Comparison of ENCODE assay signal across 10 mouse cellular contexts in the genomic region with DNA sequence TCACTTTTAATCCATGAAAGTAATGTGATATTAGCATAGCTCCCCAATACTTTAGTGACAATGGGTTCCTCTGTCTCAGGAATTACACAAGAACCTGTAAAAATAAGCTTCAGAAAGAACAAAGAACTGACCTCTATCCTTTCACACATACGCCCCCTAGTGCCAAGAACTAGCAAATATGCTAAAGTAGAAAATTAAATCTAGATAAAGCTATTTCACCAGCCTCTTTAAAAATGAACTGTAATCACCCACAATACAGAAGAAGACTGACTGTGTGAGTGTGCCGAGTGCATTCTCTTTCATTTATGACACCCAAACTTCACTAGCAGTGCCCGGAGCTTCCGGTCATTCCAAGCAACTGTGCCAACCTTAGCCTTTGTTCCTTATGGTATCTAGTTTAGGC. TPM values are rescaled to one million over a fixed set of nuclear protein-coding genes. Genes with fewer than 3 reads are reported as not detected.
DNase-seq lines count a peak whose midpoint lies in the region; ATAC-seq and TF ChIP-seq lines count a peak whose summit lies in the region.
"Had no signal": no experiment of that assay in that cellular context is flagged by ENCODE, and none has a peak within 500 bp of the region (broad histone marks: within the 10 kb centered on the region; RNA-seq: fewer than 3 reads in every experiment).

No protein-coding gene starts in this region.

- H3K4me1 ChIP-seq in hindbrain, postnatal 0 days (ENCODE audit: insufficient read depth, low read length) = no peaks in the 10 kb centered on the region
- no peaks in the 10 kb centered on the region for H3K4me1 ChIP-seq in midbrain, embryonic 15.5 days
- H3K4me1 ChIP-seq: heart, embryonic 13.5 days had no signal

- no peak overlapping the region for H3K9ac ChIP-seq in hindbrain, postnatal 0 days (replicated peaks; ENCODE audit: low read length)
- no peak overlapping the region for H3K9ac ChIP-seq in midbrain, embryonic 15.5 days
- H3K9ac ChIP-seq: heart, embryonic 13.5 days had no signal

- no peak overlapping the region for H3K4me2 ChIP-seq in hindbrain, postnatal 0 days (ENCODE audit: low read depth, low read length)
- H3K4me2 ChIP-seq in midbrain, embryonic 15.5 days = no peak overlapping the region
- H3K4me2 ChIP-seq: heart, embryonic 13.5 days had no signal

- no peak overlapping the region for H3K27ac ChIP-seq in hindbrain, postnatal 0 days
- 0 out of 2 replicates have a peak overlapping the region, but pooled peaks have one; percentile 12 for H3K27ac ChIP-seq in midbrain, embryonic 15.5 days
- H3K27ac ChIP-seq: heart, embryonic 13.5 days had no signal

- H3K4me3 ChIP-seq in hindbrain, postnatal 0 days (ENCODE audit: low read length) = no peak overlapping the region
- no peak overlapping the region for H3K4me3 ChIP-seq in midbrain, embryonic 15.5 days
- H3K4me3 ChIP-seq: heart, embryonic 13.5 days; myocyte had no signal

- peak; percentile 10 for DNase-seq in gastrocnemius, adult 18-20 months (ENCODE audit: low spot score)
- DNase-seq in gastrocnemius, postnatal 25 days = no peak
- DNase-seq in right cerebral cortex, postnatal 4 days = peak; percentile 23
- DNase-seq in right cerebral cortex, postnatal 25 days = no peak
- DNase-seq in hindbrain, postnatal 0 days (ENCODE audit: low spot score) = peak; percentile 83
- DNase-seq in yolk sac, embryonic 10.5 days (ENCODE audit: low spot score) = no peak

- peak; percentile 94 for ATAC-seq in common myeloid progenitor, adult 5-6 weeks (replicated peaks; ENCODE audit: low read depth, poor library complexity, severe bottlenecking)
- peak; percentile 64 for ATAC-seq in hindbrain, postnatal 0 days
- ATAC-seq in midbrain, embryonic 15.5 days (replicated peaks) = peak; percentile 81

- peak; percentile 75 for TF ChIP-seq CTCF in hindbrain, postnatal 0 days (IDR thresholded peaks at IDR 0.05; ENCODE audit: low read depth)

- no peaks in the 10 kb centered on the region for H3K9me3 ChIP-seq in hindbrain, postnatal 0 days (ENCODE audit: low read length)
- no peaks in the 10 kb centered on the region for H3K9me3 ChIP-seq in midbrain, embryonic 15.5 days
- H3K9me3 ChIP-seq: heart, embryonic 13.5 days had no signal

- H3K36me3 ChIP-seq in hindbrain, postnatal 0 days (ENCODE audit: insufficient read depth, low read length) = no peaks in the 10 kb centered on the region
- H3K36me3 ChIP-seq in midbrain, embryonic 15.5 days (replicated peaks) = no peaks in the 10 kb centered on the region
- H3K36me3 ChIP-seq: heart, embryonic 13.5 days had no signal

- no peaks in the 10 kb centered on the region for H3K27me3 ChIP-seq in hindbrain, postnatal 0 days (ENCODE audit: insufficient read depth, low read length)
- no peaks in the 10 kb centered on the region for H3K27me3 ChIP-seq in midbrain, embryonic 15.5 days (replicated peaks)
- H3K27me3 ChIP-seq: heart, embryonic 13.5 days had no signal

- WGBS in hindbrain, postnatal 0 days = 59% methylated on average over 4 of the region's 4 CpGs
- WGBS in midbrain, embryonic 15.5 days = 55% methylated on average over 4 of the region's 4 CpGs

RNA-seq across cellular contexts. Expression of a gene that starts 10.0 kb away (rescaled TPM):
- 10 to 100 TPM; 19.7 to 20.2 TPM for total RNA-seq in gastrocnemius, adult 18-20 months (2021)
- total RNA-seq in gastrocnemius, postnatal 25 days (2021) = 10 to 100 TPM; 16.4 to 16.7 TPM
- 30.3 and 34.0 TPM in 2 replicates for total RNA-seq in common myeloid progenitor, adult 5-6 weeks (2017)
- total RNA-seq in hindbrain, postnatal 0 days (2014; rRNA removed) = 17.5 and 33.2 TPM in 2 replicates
- 53.5 and 62.3 TPM in 2 replicates for polyA plus RNA-seq in hindbrain, postnatal 0 days (2015; fragmentation: Nextera tagmentation; extraction: Ambion mirVana)
- 57.5 and 57.9 TPM in 2 replicates for polyA plus RNA-seq in midbrain, embryonic 15.5 days (2015; fragmentation: Nextera tagmentation; extraction: Ambion mirVana)

Comparison
In these comparisons a context has a peak if more than half of its experiments do, and no peak if none do; other contexts are left out.
1. DNase-seq: peak in gastrocnemius, adult 18-20 months (single experiment), right cerebral cortex, postnatal 4 days (single experiment) and hindbrain, postnatal 0 days (single experiment); none in gastrocnemius, postnatal 25 days (single experiment), right cerebral cortex, postnatal 25 days (single experiment) and yolk sac, embryonic 10.5 days (single experiment).
2. Peak in every context shown above with its lines, with median percentiles within 50 percentile points of each other: ATAC-seq.